Mouse (Mus musculus) layer of hippocampus, adult 8-10 months (tissue): ENCODE results near the gene Gm45021. TPM values are rescaled to one million over a fixed set of nuclear protein-coding genes. Genes with fewer than 3 reads are reported as not detected.
A peak's percentile ranks its signal among the peaks of the same experiment; 100 is the strongest.

Source experiments
- DNase-seq, 2 experiments: peaks; one replicate each; pipeline ENCODE4 v3.0.0; 2022; ENCODE audit warnings: low spot score in 2 of 2
- total RNA-seq, 4 experiments: library from RNA; stranded (reverse); gene quantifications; 2 replicates each; pipeline ENCODE4 v1.2.4; 2022

Gm45021 gene
- total RNA-seq, 4 experiments from 2014 or later, result not detected

DNA sequence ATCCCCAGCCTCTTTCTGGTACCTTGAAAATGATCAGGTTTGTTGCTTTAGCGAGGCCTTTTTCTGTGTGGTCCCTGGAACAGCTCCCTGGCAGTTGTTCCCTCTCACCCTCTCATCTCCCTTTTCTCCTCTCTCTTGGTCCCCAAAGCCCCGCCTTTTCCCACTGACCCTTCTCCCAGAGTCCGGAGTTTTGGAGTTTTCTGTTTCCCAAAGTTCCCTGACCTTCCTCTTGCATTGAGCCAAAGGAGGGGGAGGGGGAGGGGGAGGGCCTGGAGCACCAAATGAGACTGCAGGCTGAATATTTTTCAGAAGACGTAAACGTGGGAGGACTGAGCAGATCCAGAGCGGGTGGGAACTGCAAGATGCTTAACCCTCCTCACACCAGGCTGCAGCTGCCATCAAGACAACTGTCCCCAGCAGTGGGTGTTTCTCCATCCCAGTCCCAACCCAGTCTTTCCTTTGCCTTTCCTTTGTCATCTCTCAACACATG lies 16.8 kb upstream of the Gm45021 start, which contains the start of gene Rarres2:
Gene Rarres2 (minus strand): TSS at position 218 of the 490 bp plus-strand sequence.
- DNase-seq, result no peak

- no peak for DNase-seq
Observed at GRCm38 (mm10) chr6:48573280-48573679, 16.1 kb upstream of the Gm45021 start.

GRCm38 (mm10) chr6:48573981-48574380 lies 15.4 kb upstream of the Gm45021 start:
- DNase-seq, result no peak

DNA sequence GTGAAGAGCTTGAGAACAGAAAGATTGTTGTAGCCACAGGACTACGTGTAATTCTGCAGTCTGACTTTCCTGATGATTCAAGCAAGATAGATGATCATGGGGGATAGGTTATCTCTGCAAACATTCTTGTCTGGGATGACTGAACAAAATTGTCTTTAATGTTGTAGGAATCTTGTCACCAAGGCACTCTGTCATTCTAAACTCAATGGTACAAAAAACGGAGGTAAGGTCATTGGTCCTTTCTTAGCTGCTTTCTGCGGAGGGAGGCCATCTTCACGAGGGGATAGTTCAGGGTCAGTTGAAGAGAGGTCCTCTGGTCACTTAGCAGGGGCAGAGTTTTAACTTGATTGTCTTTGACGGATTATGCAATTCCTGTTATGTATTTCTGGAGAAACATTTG lies 10.7 kb upstream of the Gm45021 start:
- no peak for DNase-seq

DNA sequence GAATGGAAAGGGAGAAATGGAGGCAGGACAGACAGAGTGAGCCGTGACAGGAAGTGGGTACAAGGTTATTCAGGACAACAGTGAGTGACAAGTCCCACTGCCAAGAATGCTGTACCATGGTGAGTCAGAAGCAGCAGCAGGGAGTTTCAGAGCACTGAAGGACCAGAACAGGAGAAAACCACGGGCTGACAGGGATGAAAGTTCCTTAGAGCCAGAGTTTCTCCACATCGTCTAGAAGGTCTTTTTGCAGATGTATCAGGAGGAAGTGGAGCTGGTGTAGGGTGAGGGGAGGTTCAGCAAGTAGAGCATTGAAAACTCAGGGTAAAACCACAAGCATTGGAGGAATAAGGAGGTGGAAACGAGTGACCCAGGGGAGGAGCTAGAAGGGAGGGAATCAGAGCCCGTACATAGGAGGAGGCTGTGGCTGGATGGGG lies 10.2 kb upstream of the Gm45021 start:
- DNase-seq, result no peak

- no peak for DNase-seq
Observed at GRCm38 (mm10) chr6:48581257-48581656, 8.2 kb upstream of the Gm45021 start.

DNA sequence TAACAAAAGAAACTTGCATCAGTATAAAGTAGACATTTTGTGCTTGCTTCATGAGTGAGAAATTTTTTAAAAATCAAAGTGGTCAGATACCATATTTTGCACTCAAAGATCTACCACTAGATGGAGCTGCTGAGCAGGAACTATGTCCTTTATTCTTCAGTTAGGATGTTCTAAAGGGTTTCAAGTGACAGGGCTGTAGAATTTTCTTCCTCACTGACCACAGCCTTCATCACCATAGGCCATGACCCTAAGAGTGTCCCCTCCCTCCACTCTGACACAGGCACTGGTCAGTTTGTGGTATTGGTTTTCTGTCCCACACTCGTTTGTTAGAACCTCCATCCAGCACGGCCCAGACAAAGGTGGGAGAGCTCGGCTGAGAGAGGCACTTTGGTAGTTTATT lies 7.4 kb upstream of the Gm45021 start:
- no peak for DNase-seq

GRCm38 (mm10) chr6:48591221-48591845 lies 1.9 kb downstream of the Gm45021 start:
- DNase-seq, result no peak

- DNase-seq, result no peak
Observed at GRCm38 (mm10) chr6:48591871-48592270, 2.5 kb downstream of the Gm45021 start.

- peak; percentile 87 to 90 for DNase-seq
Observed at GRCm38 (mm10) chr6:48593158-48594042, 4.0 kb downstream of the Gm45021 start, which contains the start of the genes Repin1 and Gm44965. Gene Repin1 (plus strand): TSS chr6:48593883. Gene Gm44965 (plus strand): TSS chr6:48593941.

DNA sequence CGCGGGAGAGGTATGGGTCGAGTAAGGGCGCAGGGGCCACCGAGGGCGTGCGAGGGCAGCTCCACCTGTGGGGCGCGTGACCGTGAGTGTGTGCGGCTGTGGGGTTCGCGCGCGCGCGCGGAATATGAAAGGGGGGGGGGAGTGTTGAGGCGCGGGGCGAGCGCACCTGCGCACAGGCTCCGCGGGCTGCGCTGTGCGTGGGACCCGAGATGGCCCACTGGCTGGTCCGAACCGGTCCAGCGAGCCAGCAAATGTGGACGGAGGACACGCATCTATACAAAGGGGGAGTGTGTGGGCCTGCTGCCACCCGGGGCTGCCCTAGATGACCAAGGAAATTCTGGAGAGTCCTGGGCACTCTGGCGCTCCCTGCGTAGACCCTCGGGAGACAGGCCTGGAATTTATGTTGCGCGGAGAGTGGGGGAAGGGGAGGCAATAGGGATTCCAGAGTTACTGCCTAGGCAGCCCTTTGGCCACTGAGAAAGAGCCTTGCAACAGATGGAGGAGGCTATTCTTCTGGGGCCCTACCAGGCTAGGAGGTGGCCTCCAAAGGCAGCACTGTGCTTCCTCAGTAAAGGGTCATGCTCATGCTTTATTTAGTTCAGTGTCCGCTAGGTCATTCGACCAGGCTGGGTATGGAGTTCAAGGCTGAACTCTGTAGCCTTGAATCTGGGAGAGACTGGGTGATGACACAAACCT lies 4.8 kb downstream of the Gm45021 start:
- DNase-seq, result peak; percentile 51 to 60

DNA sequence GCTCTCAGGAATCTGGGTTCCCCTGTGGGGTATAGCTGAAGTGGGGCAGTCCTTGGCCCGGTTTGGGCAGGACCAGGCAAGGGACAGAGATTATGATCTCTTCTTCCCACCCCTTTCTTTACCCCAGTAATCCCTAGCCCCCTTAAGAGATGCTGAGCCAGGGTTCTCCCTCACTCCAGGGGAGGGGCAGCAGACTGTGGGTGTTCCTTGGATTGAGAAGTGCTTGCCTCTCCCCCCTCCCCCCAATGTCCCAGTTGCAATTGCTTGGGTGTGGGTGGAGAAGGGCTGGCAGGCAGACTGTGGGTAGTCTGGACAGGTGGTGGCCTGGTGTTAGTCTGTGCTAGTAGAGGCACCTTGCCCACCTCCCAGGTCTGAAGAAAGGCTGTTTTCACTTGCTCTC lies 5.9 kb downstream of the Gm45021 start:
- DNase-seq, result no peak

DNA sequence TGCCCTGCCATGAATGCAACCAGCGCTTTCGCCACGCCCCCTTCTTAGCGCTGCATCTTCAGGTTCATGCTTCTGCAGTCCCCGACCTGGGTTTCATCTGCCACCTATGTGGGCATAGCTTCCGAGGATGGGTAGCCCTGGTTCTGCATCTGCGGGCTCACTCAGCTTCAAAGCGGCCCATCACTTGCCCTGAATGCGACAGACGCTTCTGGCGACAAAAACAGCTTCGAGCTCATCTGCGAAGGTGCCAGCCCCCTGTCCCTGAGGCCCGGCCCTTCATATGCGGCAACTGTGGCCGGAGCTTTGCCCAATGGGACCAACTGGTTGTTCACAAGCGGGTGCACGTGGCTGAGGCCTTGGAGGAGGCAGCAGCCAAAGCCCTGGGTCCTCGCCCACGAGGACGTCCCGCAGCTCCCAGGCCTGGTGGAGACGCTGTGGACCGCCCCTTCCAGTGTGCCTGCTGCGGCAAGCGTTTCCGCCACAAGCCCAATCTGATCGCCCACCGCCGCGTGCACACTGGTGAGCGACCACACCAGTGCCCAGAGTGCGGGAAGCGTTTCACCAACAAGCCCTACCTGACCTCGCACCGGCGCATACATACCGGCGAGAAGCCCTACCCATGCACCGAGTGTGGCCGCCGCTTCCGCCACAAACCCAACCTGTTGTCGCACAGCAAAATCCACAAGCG lies 7.3 kb downstream of the Gm45021 start:
- no peak for DNase-seq

GRCm38 (mm10) chr6:48597233-48597625 lies 7.8 kb downstream of the Gm45021 start:
- no peak for DNase-seq

GRCm38 (mm10) chr6:48600594-48600993 lies 11.2 kb downstream of the Gm45021 start:
- DNase-seq, result no peak

DNA sequence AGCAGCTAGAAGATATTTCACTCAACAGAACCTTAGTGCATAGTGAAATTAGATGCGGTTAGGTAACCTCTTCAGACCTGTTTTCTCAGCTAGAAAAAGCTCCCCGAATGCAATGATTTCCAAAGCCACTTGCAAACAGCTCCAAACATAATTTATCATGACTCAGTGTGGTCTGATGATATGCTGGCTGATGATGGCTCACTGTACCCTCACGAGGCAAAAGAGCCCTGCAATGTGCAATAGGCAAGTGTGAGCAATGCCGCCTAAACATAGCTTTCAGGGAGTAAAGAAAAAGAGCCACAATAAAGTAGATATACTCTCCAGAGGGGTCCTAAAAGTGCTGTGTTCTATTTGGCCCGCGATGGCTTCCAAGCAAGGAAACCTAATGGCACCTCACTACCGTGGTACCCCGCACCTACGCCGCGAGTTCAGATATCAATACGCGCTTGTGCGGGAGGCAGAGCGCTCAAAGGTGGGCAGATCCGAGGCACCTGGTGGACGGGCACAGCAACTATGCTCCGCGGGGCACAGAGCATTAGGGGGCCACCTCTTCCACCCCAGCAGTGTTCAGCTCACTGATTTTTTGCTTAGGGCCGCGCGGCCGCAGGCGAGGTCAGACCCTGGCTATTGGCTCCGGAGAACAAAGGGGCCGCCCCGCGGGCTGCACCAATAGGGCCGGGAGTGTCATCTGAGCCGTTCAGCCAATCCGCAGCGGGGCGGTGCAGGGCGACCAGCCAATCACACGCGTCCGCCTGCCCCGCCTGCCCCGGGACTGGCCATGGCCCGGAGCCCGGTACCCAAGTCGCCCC lies 12.1 kb downstream of the Gm45021 start, which contains the start of gene Zfp775:
Gene Zfp775 (plus strand): TSS at position 793 of the 809 bp plus-strand sequence.
- peak; percentile 94 to 96 for DNase-seq

DNA sequence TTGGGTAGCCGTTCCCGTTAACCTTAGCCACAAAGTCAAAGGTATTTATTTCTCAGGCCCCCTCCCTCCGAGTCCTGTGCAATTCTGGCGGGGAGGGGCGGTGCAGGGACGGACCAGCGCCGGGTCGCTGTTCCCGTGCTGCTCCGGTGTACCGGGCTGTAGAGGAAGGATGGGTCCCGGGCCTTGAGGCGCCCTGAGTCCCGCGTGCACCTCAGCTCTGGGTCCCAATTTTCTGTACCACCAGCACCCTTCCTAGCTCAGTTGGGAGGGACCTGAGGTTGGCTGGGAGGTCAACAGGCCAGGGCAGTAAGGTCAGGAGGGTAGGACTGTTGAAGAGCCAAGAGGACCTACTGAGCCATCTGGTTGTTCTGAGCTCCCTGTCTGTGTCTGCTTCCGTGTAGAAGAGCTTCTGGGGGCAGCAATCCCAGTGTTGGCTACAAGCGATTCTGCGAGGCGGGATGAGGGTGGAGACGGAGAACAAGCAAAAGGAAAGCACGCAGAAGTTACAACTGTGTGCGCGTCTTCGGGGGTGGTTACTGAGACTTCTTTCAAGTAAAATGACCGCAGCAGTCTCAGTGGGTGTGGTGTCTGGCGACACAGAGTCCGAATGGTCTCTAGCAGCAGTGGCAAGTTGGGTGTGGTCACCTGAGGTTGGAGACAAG lies 12.8 kb downstream of the Gm45021 start:
- DNase-seq, result no peak

DNA sequence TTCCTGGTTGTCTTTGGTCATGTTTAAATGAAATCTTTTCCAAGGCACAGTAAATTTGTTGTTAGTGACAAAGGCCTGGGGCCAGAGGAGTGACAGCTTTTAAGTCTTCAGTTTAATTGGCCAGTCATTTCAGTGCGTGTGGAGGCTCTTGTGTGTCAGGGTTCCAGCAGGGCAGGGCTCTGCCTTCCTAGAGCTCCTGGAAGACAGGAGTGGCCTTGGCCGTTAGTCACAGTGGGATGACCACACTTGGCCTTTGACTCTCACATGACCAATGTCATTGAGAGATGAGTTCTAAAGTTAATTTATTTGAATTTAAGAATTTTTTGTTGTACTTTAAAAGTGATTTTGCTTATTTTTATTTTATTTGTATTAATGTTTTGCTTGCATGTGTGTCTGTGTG lies 18.7 kb downstream of the Gm45021 start:
- no peak for DNase-seq

GRCm38 (mm10) chr6:48609512-48609911 lies 20.1 kb downstream of the Gm45021 start:
- DNase-seq, result no peak

GRCm38 (mm10) chr6:48610657-48611056 lies 21.2 kb downstream of the Gm45021 start:
- DNase-seq, result no peak
